14 mouse cellular contexts compared by ENCODE assay signal in the genomic region with DNA sequence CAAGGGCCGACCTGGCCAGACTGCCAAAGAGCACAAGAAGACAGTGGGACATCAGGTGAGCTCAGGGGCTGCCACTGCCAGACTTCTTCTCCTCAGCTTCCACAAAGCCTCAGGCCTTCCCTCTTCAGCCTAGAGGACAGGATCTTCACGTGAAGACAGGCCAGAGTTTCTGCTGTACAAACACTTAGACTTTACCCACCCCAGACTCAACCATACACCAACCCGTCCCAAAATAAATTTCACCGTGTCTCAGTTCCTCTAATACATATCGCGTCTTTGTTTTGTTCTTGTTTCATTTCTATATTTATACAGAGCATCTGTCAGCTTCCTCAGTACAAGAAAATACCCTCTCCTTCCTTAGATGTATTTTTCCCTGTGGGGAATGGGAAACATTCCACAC.
DNase-seq lines count a peak whose midpoint lies in the region; ATAC-seq and TF ChIP-seq lines count a peak whose summit lies in the region.
"Had no signal": no experiment of that assay in that cellular context is flagged by ENCODE, and none has a peak within 500 bp of the region (broad histone marks: within the 10 kb centered on the region; RNA-seq: fewer than 3 reads in every experiment).

No protein-coding gene starts in this region.

- no peak overlapping the region for H3K4me2 ChIP-seq in limb, embryonic 14.5 days (replicated peaks; ENCODE audit: low read depth, low read length, severe bottlenecking)
- no peak overlapping the region for H3K4me2 ChIP-seq in forebrain, embryonic 14.5 days (ENCODE audit: low read length)

- H3K27ac ChIP-seq in limb, embryonic 14.5 days (replicated peaks; ENCODE audit: low read depth, low read length): no peak overlapping the region
- H3K27ac ChIP-seq in limb, embryonic 10.5 days: no peak overlapping the region
- peak overlapping the region; percentile 98 for H3K27ac ChIP-seq in spleen, adult 2 months (ENCODE audit: insufficient read depth, low read length)
- H3K27ac ChIP-seq in forebrain, embryonic 14.5 days (ENCODE audit: low read depth, low read length): no peak overlapping the region
- H3K27ac ChIP-seq: forebrain, embryonic 10.5 days; midbrain, embryonic 10.5 days had no signal

- no peak overlapping the region for H3K9ac ChIP-seq in limb, embryonic 14.5 days (ENCODE audit: low read depth, low read length, severe bottlenecking)
- H3K9ac ChIP-seq in forebrain, embryonic 14.5 days (ENCODE audit: low read length): no peak overlapping the region

- no peak for TF ChIP-seq POLR2A in limb, embryonic 14.5 days (IDR thresholded peaks at IDR 0.05; ENCODE audit: borderline replicate concordance, extremely low read depth, insufficient read depth, insufficient read length)
- TF ChIP-seq POLR2A in spleen, adult 2 months (IDR thresholded peaks at IDR 0.05; ENCODE audit: low read depth, low read length): peak; percentile 62

- no peaks in the 10 kb centered on the region for H3K27me3 ChIP-seq in limb, embryonic 14.5 days (ENCODE audit: control insufficient read depth, insufficient read depth, low read length)
- no peaks in the 10 kb centered on the region for H3K27me3 ChIP-seq in limb, embryonic 10.5 days (ENCODE audit: low read depth, poor library complexity, severe bottlenecking)
- H3K27me3 ChIP-seq in spleen, adult 2 months (ENCODE audit: control insufficient read depth, insufficient read depth, low read length): no peaks in the 10 kb centered on the region
- no peaks in the 10 kb centered on the region for H3K27me3 ChIP-seq in forebrain, embryonic 14.5 days (replicated peaks; ENCODE audit: control insufficient read depth, insufficient read depth, low read length)

- 86% methylated on average over 6 of the region's 6 CpGs for WGBS in limb, embryonic 14.5 days
- WGBS in limb, embryonic 10.5 days: 94% methylated on average over 6 of the region's 6 CpGs
- WGBS in spleen, adult 2 months: 33% methylated on average over 6 of the region's 6 CpGs
- WGBS in forebrain, embryonic 14.5 days: 95% methylated on average over 6 of the region's 6 CpGs

- H3K36me3 ChIP-seq in limb, embryonic 14.5 days (ENCODE audit: control insufficient read depth, insufficient read depth, low read length): peaks cover 22% of the 10 kb centered on the region
- H3K36me3 ChIP-seq in limb, embryonic 10.5 days: peaks cover 39% of the 10 kb centered on the region
- H3K36me3 ChIP-seq in spleen, adult 2 months (ENCODE audit: control insufficient read depth, insufficient read depth, low read length): peaks cover 2% of the 10 kb centered on the region; the same call in 1 of the 2 replicates
- peaks cover 53% of the 10 kb centered on the region for H3K36me3 ChIP-seq in forebrain, embryonic 14.5 days (ENCODE audit: control insufficient read depth, insufficient read depth, low read length)

- ATAC-seq in frontal cortex, adult (ENCODE audit: low TSS enrichment): peak; percentile 80
- peak; percentile 23; the same call in 1 of the 2 replicates for ATAC-seq in limb, embryonic 14.5 days (ENCODE audit: low FRiP score, low read depth)
- ATAC-seq in granulocyte monocyte progenitor cell, adult 5-6 weeks (replicated peaks; ENCODE audit: poor library complexity, severe bottlenecking): peak; percentile 65
- ATAC-seq in forebrain, embryonic 14.5 days: no peak
- ATAC-seq: intestine, embryonic 16.5 days had no signal

- no peak for DNase-seq in frontal cortex, postnatal 25 days (ENCODE audit: low spot score in 2 of 2)
- DNase-seq in limb, embryonic 14.5 days (ENCODE audit: low spot score): no peak
- no peak for DNase-seq in limb, embryonic 10.5 days (ENCODE audit: low spot score)
- peak; percentile 42 to 51 for DNase-seq in spleen, adult 2 months (ENCODE audit: low read depth in 1 of 2, low spot score in 2 of 2)
- no peak for DNase-seq in forebrain, embryonic 14.5 days (ENCODE audit: low spot score)
- DNase-seq in right cerebral cortex, postnatal 25 days: no peak
- DNase-seq: cerebellum, adult 8-10 months; kidney, postnatal 10 days had no signal

- H3K4me1 ChIP-seq in limb, embryonic 14.5 days (ENCODE audit: control insufficient read depth, insufficient read depth, low read length): no peaks in the 10 kb centered on the region
- no peaks in the 10 kb centered on the region for H3K4me1 ChIP-seq in limb, embryonic 10.5 days
- peaks cover 18% of the 10 kb centered on the region for H3K4me1 ChIP-seq in spleen, adult 2 months (ENCODE audit: control insufficient read depth, insufficient read depth, insufficient read length)
- no peaks in the 10 kb centered on the region for H3K4me1 ChIP-seq in forebrain, embryonic 14.5 days (ENCODE audit: control insufficient read depth, insufficient read depth, low read length)
- H3K4me1 ChIP-seq: forebrain, embryonic 10.5 days; midbrain, embryonic 10.5 days had no signal

- no peaks in the 10 kb centered on the region for H3K9me3 ChIP-seq in limb, embryonic 14.5 days (ENCODE audit: control insufficient read depth, low read length)
- no peaks in the 10 kb centered on the region for H3K9me3 ChIP-seq in limb, embryonic 10.5 days (replicated peaks)
- no peaks in the 10 kb centered on the region for H3K9me3 ChIP-seq in forebrain, embryonic 14.5 days (replicated peaks; ENCODE audit: control insufficient read depth, low read length)
- H3K9me3 ChIP-seq: forebrain, embryonic 10.5 days; G1E; midbrain, embryonic 10.5 days had no signal

- H3K4me3 ChIP-seq in limb, embryonic 14.5 days (replicated peaks; ENCODE audit: low read length): no peak overlapping the region
- no peak overlapping the region for H3K4me3 ChIP-seq in limb, embryonic 10.5 days
- H3K4me3 ChIP-seq in spleen, adult 2 months (ENCODE audit: extremely low read depth, insufficient read depth, insufficient read length): peak overlapping the region; percentile 51
- H3K4me3 ChIP-seq in forebrain, embryonic 14.5 days (ENCODE audit: low read depth, low read length): no peak overlapping the region
- H3K4me3 ChIP-seq: forebrain, embryonic 10.5 days; midbrain, embryonic 10.5 days had no signal

- no peak for TF ChIP-seq CTCF in spleen, adult 2 months (IDR thresholded peaks at IDR 0.05; ENCODE audit: extremely low read depth, insufficient read depth, insufficient read length, insufficient replicate concordance)

Comparison
In these comparisons a context has a peak if more than half of its experiments do, and no peak if none do; other contexts are left out.
1. DNase-seq: peak in spleen, adult 2 months (2 of 2); none in frontal cortex, postnatal 25 days (0 of 2), limb, embryonic 14.5 days (single experiment), limb, embryonic 10.5 days (single experiment), forebrain, embryonic 14.5 days (single experiment) and right cerebral cortex, postnatal 25 days (single experiment).